Mouse (Mus musculus): Measurements from ENCODE around the gene Mob1a. TPM values are rescaled to one million over a fixed set of nuclear protein-coding genes. Genes with fewer than 3 reads are reported as not detected.

Gene Mob1a
- polyA plus RNA-seq (2015; fragmentation: Illumina TruSeq; extraction: RNeasy Lipid Tissue Mini Kit (QIAGEN cat#74804); ENCODE audit: insufficient read depth, low replicate concordance) = 265 TPM

GRCm38 (mm10) chr6:83325525-83326393, at the start of gene Mob1a, which contains the start of gene Mthfd2:
TSS of gene Mob1a (plus strand) at chr6:83326016.
TSS of gene Mthfd2 (minus strand) at chr6:83325908.

GRCm38 (mm10) chr6:83348873-83349272, 23.1 kb downstream of the Mob1a start, which contains the start of gene Bola3:
TSS of gene Bola3 (plus strand) at chr6:83349147.

Other genes with a start within 250 kb of the Mob1a start
- gene Pcgf1, start 248.1 kb upstream of the Mob1a start, polyA plus RNA-seq (2015; fragmentation: Illumina TruSeq; extraction: RNeasy Lipid Tissue Mini Kit (QIAGEN cat#74804); ENCODE audit: insufficient read depth, low replicate concordance) = 20.7 TPM
- not detected for gene Lbx2, start 239.6 kb upstream of the Mob1a start, polyA plus RNA-seq (2015; fragmentation: Illumina TruSeq; extraction: RNeasy Lipid Tissue Mini Kit (QIAGEN cat#74804); ENCODE audit: insufficient read depth, low replicate concordance)
- gene Ccdc142, start 224.4 kb upstream of the Mob1a start, polyA plus RNA-seq (2015; fragmentation: Illumina TruSeq; extraction: RNeasy Lipid Tissue Mini Kit (QIAGEN cat#74804); ENCODE audit: insufficient read depth, low replicate concordance) = 0.48 TPM
- gene Gm42688, start 224.4 kb upstream of the Mob1a start, polyA plus RNA-seq (2015; fragmentation: Illumina TruSeq; extraction: RNeasy Lipid Tissue Mini Kit (QIAGEN cat#74804); ENCODE audit: insufficient read depth, low replicate concordance) = 4.8 TPM
- 19.2 TPM for gene Mrpl53, start 217.0 kb upstream of the Mob1a start, polyA plus RNA-seq (2015; fragmentation: Illumina TruSeq; extraction: RNeasy Lipid Tissue Mini Kit (QIAGEN cat#74804); ENCODE audit: insufficient read depth, low replicate concordance)
- gene Mogs, start 210.5 kb upstream of the Mob1a start, polyA plus RNA-seq (2015; fragmentation: Illumina TruSeq; extraction: RNeasy Lipid Tissue Mini Kit (QIAGEN cat#74804); ENCODE audit: insufficient read depth, low replicate concordance) = 22.9 TPM
- gene Wbp1, start 204.5 kb upstream of the Mob1a start, polyA plus RNA-seq (2015; fragmentation: Illumina TruSeq; extraction: RNeasy Lipid Tissue Mini Kit (QIAGEN cat#74804); ENCODE audit: insufficient read depth, low replicate concordance) = 27.1 TPM
- gene Ino80b, start 200.6 kb upstream of the Mob1a start, polyA plus RNA-seq (2015; fragmentation: Illumina TruSeq; extraction: RNeasy Lipid Tissue Mini Kit (QIAGEN cat#74804); ENCODE audit: insufficient read depth, low replicate concordance) = 7.5 TPM
- 0.52 TPM for gene Rtkn, start 190.6 kb upstream of the Mob1a start, polyA plus RNA-seq (2015; fragmentation: Illumina TruSeq; extraction: RNeasy Lipid Tissue Mini Kit (QIAGEN cat#74804); ENCODE audit: insufficient read depth, low replicate concordance)
- gene Wdr54, start 169.6 kb upstream of the Mob1a start, polyA plus RNA-seq (2015; fragmentation: Illumina TruSeq; extraction: RNeasy Lipid Tissue Mini Kit (QIAGEN cat#74804); ENCODE audit: insufficient read depth, low replicate concordance) = 0.14 TPM
- not detected for gene 1700003E16Rik, start 169.6 kb upstream of the Mob1a start, polyA plus RNA-seq (2015; fragmentation: Illumina TruSeq; extraction: RNeasy Lipid Tissue Mini Kit (QIAGEN cat#74804); ENCODE audit: insufficient read depth, low replicate concordance)
- 39.1 TPM for gene Dctn1, start 160.1 kb upstream of the Mob1a start, polyA plus RNA-seq (2015; fragmentation: Illumina TruSeq; extraction: RNeasy Lipid Tissue Mini Kit (QIAGEN cat#74804); ENCODE audit: insufficient read depth, low replicate concordance)
- gene Slc4a5, start 106.2 kb upstream of the Mob1a start, polyA plus RNA-seq (2015; fragmentation: Illumina TruSeq; extraction: RNeasy Lipid Tissue Mini Kit (QIAGEN cat#74804); ENCODE audit: insufficient read depth, low replicate concordance) = not detected
- 34.2 TPM for gene Mthfd2, start 108 bp upstream of the Mob1a start, polyA plus RNA-seq (2015; fragmentation: Illumina TruSeq; extraction: RNeasy Lipid Tissue Mini Kit (QIAGEN cat#74804); ENCODE audit: insufficient read depth, low replicate concordance)
- 62.7 TPM for gene Bola3, start 23.1 kb downstream of the Mob1a start, polyA plus RNA-seq (2015; fragmentation: Illumina TruSeq; extraction: RNeasy Lipid Tissue Mini Kit (QIAGEN cat#74804); ENCODE audit: insufficient read depth, low replicate concordance)
- 25.0 TPM for gene Tet3, start 133.1 kb downstream of the Mob1a start, polyA plus RNA-seq (2015; fragmentation: Illumina TruSeq; extraction: RNeasy Lipid Tissue Mini Kit (QIAGEN cat#74804); ENCODE audit: insufficient read depth, low replicate concordance)
- 75.7 TPM for gene Dguok, start 181.0 kb downstream of the Mob1a start, polyA plus RNA-seq (2015; fragmentation: Illumina TruSeq; extraction: RNeasy Lipid Tissue Mini Kit (QIAGEN cat#74804); ENCODE audit: insufficient read depth, low replicate concordance)
- gene Actg2, start 210.2 kb downstream of the Mob1a start, polyA plus RNA-seq (2015; fragmentation: Illumina TruSeq; extraction: RNeasy Lipid Tissue Mini Kit (QIAGEN cat#74804); ENCODE audit: insufficient read depth, low replicate concordance) = 11.0 TPM
- gene Stambp, start 246.7 kb downstream of the Mob1a start, polyA plus RNA-seq (2015; fragmentation: Illumina TruSeq; extraction: RNeasy Lipid Tissue Mini Kit (QIAGEN cat#74804); ENCODE audit: insufficient read depth, low replicate concordance) = 23.9 TPM